Mouse (Mus musculus): ENCODE data around the gene Lpp.

The Lpp gene

GRCm38 (mm10) chr16:24434026-24434425 lies 40.7 kb downstream of the Lpp start:
- DNase-seq (ENCODE audit: extremely low spot score, low read depth, low spot score) = no peak

GRCm38 (mm10) chr16:24434531-24435114 lies 41.3 kb downstream of the Lpp start:
- DNase-seq (ENCODE audit: extremely low spot score, low read depth, low spot score) = no peak

- DNase-seq (ENCODE audit: extremely low spot score, low read depth, low spot score) = no peak
Measured at GRCm38 (mm10) chr16:24435115-24435553, 41.8 kb downstream of the Lpp start.

- no peak for DNase-seq (ENCODE audit: extremely low spot score, low read depth, low spot score)
Measured at GRCm38 (mm10) chr16:24438438-24438837, 45.1 kb downstream of the Lpp start.

GRCm38 (mm10) chr16:24441338-24441737 lies 48.0 kb downstream of the Lpp start:
- no peak for DNase-seq (ENCODE audit: extremely low spot score, low read depth, low spot score)

GRCm38 (mm10) chr16:24442500-24443122 lies 49.3 kb downstream of the Lpp start:
- DNase-seq (ENCODE audit: extremely low spot score, low read depth, low spot score) = no peak

GRCm38 (mm10) chr16:24443123-24443515 lies 49.8 kb downstream of the Lpp start:
- no peak for DNase-seq (ENCODE audit: extremely low spot score, low read depth, low spot score)

GRCm38 (mm10) chr16:24443555-24443954 lies 50.2 kb downstream of the Lpp start:
- DNase-seq (ENCODE audit: extremely low spot score, low read depth, low spot score) = no peak

GRCm38 (mm10) chr16:24444818-24445217 lies 51.5 kb downstream of the Lpp start:
- no peak for DNase-seq (ENCODE audit: extremely low spot score, low read depth, low spot score)

GRCm38 (mm10) chr16:24445473-24445872 lies 52.2 kb downstream of the Lpp start:
- DNase-seq (ENCODE audit: extremely low spot score, low read depth, low spot score) = no peak

GRCm38 (mm10) chr16:24446449-24446848 lies 53.1 kb downstream of the Lpp start:
- no peak for DNase-seq (ENCODE audit: extremely low spot score, low read depth, low spot score)

- no peak for DNase-seq (ENCODE audit: extremely low spot score, low read depth, low spot score)
Measured at GRCm38 (mm10) chr16:24447666-24448492, 54.6 kb downstream of the Lpp start.

- no peak for DNase-seq (ENCODE audit: extremely low spot score, low read depth, low spot score)
Measured at GRCm38 (mm10) chr16:24448493-24448845, 55.2 kb downstream of the Lpp start.

GRCm38 (mm10) chr16:24449806-24450205 lies 56.5 kb downstream of the Lpp start:
- DNase-seq (ENCODE audit: extremely low spot score, low read depth, low spot score) = no peak

GRCm38 (mm10) chr16:24450256-24450655 lies 56.9 kb downstream of the Lpp start:
- DNase-seq (ENCODE audit: extremely low spot score, low read depth, low spot score) = no peak

GRCm38 (mm10) chr16:24451123-24451522 lies 57.8 kb downstream of the Lpp start:
- DNase-seq (ENCODE audit: extremely low spot score, low read depth, low spot score) = no peak

GRCm38 (mm10) chr16:24453536-24453935 lies 60.2 kb downstream of the Lpp start:
- no peak for DNase-seq (ENCODE audit: extremely low spot score, low read depth, low spot score)

GRCm38 (mm10) chr16:24454493-24454892 lies 61.2 kb downstream of the Lpp start:
- no peak for DNase-seq (ENCODE audit: extremely low spot score, low read depth, low spot score)

GRCm38 (mm10) chr16:24455361-24455855 lies 62.1 kb downstream of the Lpp start:
- DNase-seq (ENCODE audit: extremely low spot score, low read depth, low spot score) = no peak

GRCm38 (mm10) chr16:24463842-24464241 lies 70.5 kb downstream of the Lpp start:
- no peak for DNase-seq (ENCODE audit: extremely low spot score, low read depth, low spot score)

- DNase-seq (ENCODE audit: extremely low spot score, low read depth, low spot score) = no peak
Measured at GRCm38 (mm10) chr16:24464436-24464835, 71.1 kb downstream of the Lpp start.

GRCm38 (mm10) chr16:24465633-24466032 lies 72.3 kb downstream of the Lpp start:
- no peak for DNase-seq (ENCODE audit: extremely low spot score, low read depth, low spot score)

All from hindlimb bud, embryonic 11.5 days (tissue).